17 mouse cellular contexts compared by ENCODE assay signal in the genomic region with DNA sequence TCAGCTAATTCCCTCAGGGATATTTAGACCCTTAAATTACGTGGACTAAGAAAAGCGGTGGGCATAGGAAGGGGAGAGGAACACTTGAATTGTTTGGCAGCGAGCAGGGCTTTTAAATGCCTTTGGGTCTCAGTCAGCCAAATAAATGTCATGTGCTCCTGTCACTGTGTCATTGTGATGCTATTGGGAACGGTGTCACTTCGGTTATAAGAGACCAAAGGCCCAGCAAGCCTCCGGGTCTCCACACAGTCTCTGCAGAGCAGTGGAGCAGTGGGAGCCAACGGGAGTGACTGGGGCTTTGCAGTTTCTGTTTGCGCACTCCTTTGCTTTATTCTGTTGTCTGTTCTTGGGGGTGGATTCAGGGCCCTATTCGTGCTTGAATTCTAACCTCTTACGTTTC. TPM values are rescaled to one million over a fixed set of nuclear protein-coding genes. Genes with fewer than 3 reads are reported as not detected.
DNase-seq lines count a peak whose midpoint lies in the region; ATAC-seq and TF ChIP-seq lines count a peak whose summit lies in the region.
"Had no signal": no experiment of that assay in that cellular context is flagged by ENCODE, and none has a peak within 500 bp of the region (broad histone marks: within the 10 kb centered on the region; RNA-seq: fewer than 3 reads in every experiment).

No protein-coding gene starts in this region.

- peaks cover 14% of the 10 kb centered on the region; the same call in 1 of the 2 replicates for H3K4me1 ChIP-seq in forebrain, embryonic 15.5 days
- peaks cover 35% of the 10 kb centered on the region for H3K4me1 ChIP-seq in forebrain, embryonic 13.5 days
- H3K4me1 ChIP-seq in hindbrain, embryonic 13.5 days (replicated peaks), result peaks cover 10% of the 10 kb centered on the region; the same call in 1 of the 2 replicates
- peaks cover 2% of the 10 kb centered on the region; the same call in 1 of the 2 replicates for H3K4me1 ChIP-seq in hindbrain, embryonic 16.5 days (ENCODE audit: control insufficient read depth, insufficient read depth, low read depth, low read length)
- peaks cover 16% of the 10 kb centered on the region for H3K4me1 ChIP-seq in forebrain, embryonic 16.5 days (replicated peaks; ENCODE audit: control insufficient read depth, insufficient read depth, low read length)
- H3K4me1 ChIP-seq: liver, embryonic 12.5 days had no signal

- H3K4me3 ChIP-seq in forebrain, embryonic 15.5 days, result no peak overlapping the region
- H3K4me3 ChIP-seq in forebrain, embryonic 13.5 days, result no peak overlapping the region
- H3K4me3 ChIP-seq in hindbrain, embryonic 13.5 days, result no peak overlapping the region
- no peak overlapping the region for H3K4me3 ChIP-seq in hindbrain, embryonic 16.5 days (ENCODE audit: low read length)
- no peak overlapping the region for H3K4me3 ChIP-seq in forebrain, embryonic 16.5 days (replicated peaks; ENCODE audit: low read length)
- H3K4me3 ChIP-seq: layer of hippocampus, adult 2 months; left cerebral cortex, adult 2 months; liver, embryonic 12.5 days; midbrain, embryonic 10.5 days; myocyte had no signal

- H3K9me3 ChIP-seq in forebrain, embryonic 15.5 days, result no peaks in the 10 kb centered on the region
- no peaks in the 10 kb centered on the region for H3K9me3 ChIP-seq in forebrain, embryonic 13.5 days (replicated peaks)
- no peaks in the 10 kb centered on the region for H3K9me3 ChIP-seq in hindbrain, embryonic 13.5 days
- H3K9me3 ChIP-seq in hindbrain, embryonic 16.5 days (ENCODE audit: control insufficient read depth, low read length), result no peaks in the 10 kb centered on the region
- H3K9me3 ChIP-seq in forebrain, embryonic 16.5 days (ENCODE audit: control insufficient read depth, low read length), result no peaks in the 10 kb centered on the region
- H3K9me3 ChIP-seq: liver, embryonic 12.5 days; midbrain, embryonic 10.5 days had no signal

- DNase-seq in brain, embryonic 14.5 days (ENCODE audit: low read depth), result peak; percentile 83
- DNase-seq in frontal cortex, postnatal 14 days (ENCODE audit: low spot score in 2 of 2), result no peak
- DNase-seq in liver, result no peak
- DNase-seq: cerebellum, postnatal 10 days; gastrocnemius, postnatal 36 days; retina, postnatal 1 day had no signal

- ATAC-seq in forebrain, embryonic 15.5 days (replicated peaks), result peak; percentile 67; the same call in 1 of the 2 replicates
- no peak for ATAC-seq in forebrain, embryonic 13.5 days
- ATAC-seq in hindbrain, embryonic 13.5 days (ENCODE audit: low FRiP score), result no peak
- no peak for ATAC-seq in hindbrain, embryonic 16.5 days
- ATAC-seq in forebrain, embryonic 16.5 days, result peak; percentile 77
- ATAC-seq: activated CD4-positive, CD25-positive, alpha-beta regulatory T cell, adult 4 months; liver, embryonic 12.5 days had no signal

- TF ChIP-seq CTCF in brain, embryonic 14.5 days (IDR thresholded peaks at IDR 0.05; ENCODE audit: borderline replicate concordance, extremely low read depth, insufficient read depth, insufficient read length), result no peak

- no peaks in the 10 kb centered on the region for H3K36me3 ChIP-seq in forebrain, embryonic 15.5 days
- H3K36me3 ChIP-seq in forebrain, embryonic 13.5 days (ENCODE audit: poor library complexity, severe bottlenecking), result no peaks in the 10 kb centered on the region
- no peaks in the 10 kb centered on the region for H3K36me3 ChIP-seq in hindbrain, embryonic 13.5 days
- no peaks in the 10 kb centered on the region for H3K36me3 ChIP-seq in hindbrain, embryonic 16.5 days (ENCODE audit: control insufficient read depth, insufficient read depth, low read length)
- no peaks in the 10 kb centered on the region for H3K36me3 ChIP-seq in forebrain, embryonic 16.5 days (ENCODE audit: control insufficient read depth, insufficient read depth)
- H3K36me3 ChIP-seq: liver, embryonic 12.5 days; midbrain, embryonic 10.5 days had no signal

- no peaks in the 10 kb centered on the region for H3K27me3 ChIP-seq in forebrain, embryonic 15.5 days
- no peaks in the 10 kb centered on the region for H3K27me3 ChIP-seq in forebrain, embryonic 13.5 days
- no peaks in the 10 kb centered on the region for H3K27me3 ChIP-seq in hindbrain, embryonic 13.5 days
- H3K27me3 ChIP-seq in hindbrain, embryonic 16.5 days (replicated peaks; ENCODE audit: control insufficient read depth, insufficient read depth, low read length), result no peaks in the 10 kb centered on the region
- no peaks in the 10 kb centered on the region for H3K27me3 ChIP-seq in forebrain, embryonic 16.5 days (replicated peaks; ENCODE audit: control insufficient read depth, insufficient read depth, low read length)

- no peak for TF ChIP-seq POLR2A in brain, embryonic 14.5 days (IDR thresholded peaks at IDR 0.05; ENCODE audit: borderline replicate concordance, extremely low read depth, insufficient read depth, insufficient read length, poor library complexity, severe bottlenecking)

- 12% methylated on average over 10 of the region's 10 CpGs for WGBS in forebrain, embryonic 15.5 days
- 26% methylated on average over 10 of the region's 10 CpGs for WGBS in forebrain, embryonic 13.5 days
- 22% methylated on average over 10 of the region's 10 CpGs for WGBS in hindbrain, embryonic 13.5 days
- 26% methylated on average over 10 of the region's 10 CpGs for WGBS in hindbrain, embryonic 16.5 days
- WGBS in forebrain, embryonic 16.5 days, result 15% methylated on average over 10 of the region's 10 CpGs

- H3K27ac ChIP-seq in forebrain, embryonic 15.5 days (replicated peaks), result peak overlapping the region; percentile 50
- no peak overlapping the region for H3K27ac ChIP-seq in forebrain, embryonic 13.5 days
- no peak overlapping the region for H3K27ac ChIP-seq in hindbrain, embryonic 13.5 days
- no peak overlapping the region for H3K27ac ChIP-seq in hindbrain, embryonic 16.5 days (ENCODE audit: low read depth, low read length)
- no peak overlapping the region for H3K27ac ChIP-seq in forebrain, embryonic 16.5 days (ENCODE audit: low read length)
- H3K27ac ChIP-seq: layer of hippocampus, adult 2 months; left cerebral cortex, adult 2 months; liver, embryonic 12.5 days had no signal

- no peak overlapping the region for H3K9ac ChIP-seq in forebrain, embryonic 15.5 days (replicated peaks)
- H3K9ac ChIP-seq in forebrain, embryonic 13.5 days, result no peak overlapping the region
- peak overlapping the region; percentile 20; the same call in 1 of the 2 replicates for H3K9ac ChIP-seq in hindbrain, embryonic 13.5 days
- H3K9ac ChIP-seq in hindbrain, embryonic 16.5 days (ENCODE audit: low read depth, low read length), result no peak overlapping the region
- no peak overlapping the region for H3K9ac ChIP-seq in forebrain, embryonic 16.5 days (replicated peaks; ENCODE audit: low read depth, low read length)
- H3K9ac ChIP-seq: liver, embryonic 12.5 days had no signal

- H3K4me2 ChIP-seq in forebrain, embryonic 15.5 days (replicated peaks), result no peak overlapping the region
- no peak overlapping the region for H3K4me2 ChIP-seq in forebrain, embryonic 13.5 days
- H3K4me2 ChIP-seq in hindbrain, embryonic 13.5 days, result no peak overlapping the region
- H3K4me2 ChIP-seq in hindbrain, embryonic 16.5 days (ENCODE audit: low read length), result no peak overlapping the region
- no peak overlapping the region for H3K4me2 ChIP-seq in forebrain, embryonic 16.5 days (ENCODE audit: low read length)
- H3K4me2 ChIP-seq: liver, embryonic 12.5 days had no signal

RNA-seq across cellular contexts. Expression of gene Prrx2, which starts 39.7 kb away (rescaled TPM):
- polyA plus RNA-seq in forebrain, embryonic 15.5 days (2015; fragmentation: Nextera tagmentation; extraction: Ambion mirVana), result 1.6 and 3.1 TPM in 2 replicates
- polyA plus RNA-seq in forebrain, embryonic 13.5 days (2015; fragmentation: Nextera tagmentation; extraction: Ambion mirVana), result 1.8 and 3.0 TPM in 2 replicates
- polyA plus RNA-seq in hindbrain, embryonic 13.5 days (2015; fragmentation: Nextera tagmentation; extraction: Ambion mirVana), result 3.0 and 3.8 TPM in 2 replicates
- polyA plus RNA-seq in hindbrain, embryonic 16.5 days (2015; fragmentation: Nextera tagmentation; extraction: Ambion mirVana), result 2.3 and 2.5 TPM in 2 replicates
- 10.8 and 13.6 TPM in 2 replicates for polyA plus RNA-seq in brain, embryonic 14.5 days (2012; rRNA removed)
- polyA plus RNA-seq in forebrain, embryonic 16.5 days (2015; fragmentation: Nextera tagmentation; extraction: Ambion mirVana), result 1.9 and 4.0 TPM in 2 replicates
- polyA plus RNA-seq: activated CD4-positive, CD25-positive, alpha-beta regulatory T cell, adult 4 months had no signal

RNA-seq across cellular contexts. Expression of gene Asb6, which starts 44.3 kb away (rescaled TPM):
- 43.3 and 45.3 TPM in 2 replicates for polyA plus RNA-seq in forebrain, embryonic 15.5 days (2015; fragmentation: Nextera tagmentation; extraction: Ambion mirVana)
- polyA plus RNA-seq in forebrain, embryonic 13.5 days (2015; fragmentation: Nextera tagmentation; extraction: Ambion mirVana), result 39.4 and 43.4 TPM in 2 replicates
- polyA plus RNA-seq in hindbrain, embryonic 13.5 days (2015; fragmentation: Nextera tagmentation; extraction: Ambion mirVana), result 38.3 and 41.0 TPM in 2 replicates
- 44.9 and 47.2 TPM in 2 replicates for polyA plus RNA-seq in hindbrain, embryonic 16.5 days (2015; fragmentation: Nextera tagmentation; extraction: Ambion mirVana)
- 51.0 and 51.5 TPM in 2 replicates for polyA plus RNA-seq in brain, embryonic 14.5 days (2012; rRNA removed)
- 41.2 and 47.2 TPM in 2 replicates for polyA plus RNA-seq in forebrain, embryonic 16.5 days (2015; fragmentation: Nextera tagmentation; extraction: Ambion mirVana)

RNA-seq across cellular contexts. Expression of gene Ptges, which starts 55.2 kb away (rescaled TPM):
- 2.2 and 2.7 TPM in 2 replicates for polyA plus RNA-seq in forebrain, embryonic 15.5 days (2015; fragmentation: Nextera tagmentation; extraction: Ambion mirVana)
- polyA plus RNA-seq in forebrain, embryonic 13.5 days (2015; fragmentation: Nextera tagmentation; extraction: Ambion mirVana), result 1.5 and 2.1 TPM in 2 replicates
- polyA plus RNA-seq in hindbrain, embryonic 13.5 days (2015; fragmentation: Nextera tagmentation; extraction: Ambion mirVana), result 3.8 and 5.8 TPM in 2 replicates
- 6.3 and 6.9 TPM in 2 replicates for polyA plus RNA-seq in hindbrain, embryonic 16.5 days (2015; fragmentation: Nextera tagmentation; extraction: Ambion mirVana)
- 3.8 and 4.7 TPM in 2 replicates for polyA plus RNA-seq in brain, embryonic 14.5 days (2012; rRNA removed)
- polyA plus RNA-seq in forebrain, embryonic 16.5 days (2015; fragmentation: Nextera tagmentation; extraction: Ambion mirVana), result 3.3 and 4.4 TPM in 2 replicates

Comparison
In these comparisons a context has a peak if more than half of its experiments do, and no peak if none do; other contexts are left out.
1. ATAC-seq: peak in forebrain, embryonic 15.5 days (single experiment) and forebrain, embryonic 16.5 days (single experiment); none in forebrain, embryonic 13.5 days (single experiment), hindbrain, embryonic 13.5 days (single experiment) and hindbrain, embryonic 16.5 days (single experiment).